Mouse (Mus musculus) monocyte, adult 5-6 weeks (primary cell): ENCODE data around the gene Pkp2. TPM values are rescaled to one million over a fixed set of nuclear protein-coding genes. Genes with fewer than 3 reads are reported as not detected.
A peak's percentile ranks its signal among the peaks of the same experiment; 100 is the strongest.

Source experiments
- ATAC-seq: fragments of 153-309, 156-312 bp; replicated peaks from 2 replicates; pipeline ENCODE4 v1.8.0; 2017; ENCODE audit warnings: mild to moderate bottlenecking; ENCODE audit not compliant: low TSS enrichment, insufficient number of reproducible peaks, severe bottlenecking, poor library complexity, low FRiP score
- total RNA-seq: library from RNA; stranded (forward); fragments of 200-1000, 200-491, 200-594 nt; gene quantifications from 3 replicates; pipeline ENCODE4 v1.2.3, GENCODE M21; 2017

The Pkp2 gene
- total RNA-seq, 1 experiment from 2014 or later, result 1.7 TPM

DNA sequence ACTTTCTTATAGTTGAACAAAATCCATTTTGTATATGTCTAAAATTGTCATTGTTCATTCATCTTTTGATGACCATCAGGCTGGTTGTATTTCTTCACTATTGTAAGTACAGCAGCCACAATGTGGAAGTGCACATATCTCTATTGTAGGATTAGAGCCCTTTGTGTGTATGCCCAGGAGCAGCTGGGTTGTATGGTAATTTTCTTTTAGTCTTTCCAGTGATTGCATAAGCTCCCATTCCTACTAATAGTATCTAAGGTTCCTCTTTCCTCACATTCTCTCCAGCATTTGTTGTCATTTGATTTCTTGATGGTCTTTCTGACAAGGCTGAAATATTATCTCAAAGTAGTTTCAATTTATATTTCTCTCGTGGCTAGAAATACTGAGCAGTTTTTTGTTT, 42.1 kb downstream of the Pkp2 start:
- ATAC-seq, result no peak

DNA sequence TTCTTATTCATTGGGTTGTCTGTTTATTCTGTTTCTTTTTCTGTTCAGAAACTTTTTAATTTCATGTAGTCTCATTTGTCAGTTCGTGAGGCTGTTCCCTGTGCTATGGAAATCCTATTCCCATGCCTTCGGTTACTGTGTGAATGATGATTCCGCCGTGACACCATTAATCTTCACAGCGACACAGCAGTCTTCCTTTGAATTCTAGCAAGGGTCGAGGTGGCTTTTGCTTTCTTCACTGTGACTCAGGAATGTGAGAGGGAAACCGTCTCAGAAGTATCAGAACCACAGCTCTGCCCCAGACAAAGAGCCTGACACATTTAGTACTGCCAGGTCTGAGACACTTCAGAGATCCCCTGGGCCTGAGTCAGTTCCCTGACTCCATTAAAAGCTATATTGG, 42.8 kb downstream of the Pkp2 start:
- ATAC-seq, result no peak

DNA sequence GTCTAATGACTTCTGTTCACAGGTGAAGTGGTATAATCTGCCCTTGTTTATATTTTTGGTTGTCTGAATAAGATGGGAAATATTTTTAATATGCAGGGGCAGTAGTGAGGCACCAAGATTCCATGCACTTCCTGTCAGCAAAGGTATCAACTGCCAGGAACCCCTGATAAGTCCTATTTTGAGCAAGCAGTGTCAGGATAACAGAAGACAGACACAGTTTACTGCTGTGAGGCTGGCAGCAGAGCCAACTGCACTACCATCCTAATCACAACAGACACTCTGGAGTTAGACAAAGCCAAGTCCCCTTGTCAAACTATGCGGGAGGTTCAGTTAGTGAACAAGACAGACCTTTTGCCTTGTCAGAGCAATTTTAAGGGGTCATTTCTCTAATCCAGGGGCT, 43.6 kb downstream of the Pkp2 start:
- ATAC-seq, result no peak

DNA sequence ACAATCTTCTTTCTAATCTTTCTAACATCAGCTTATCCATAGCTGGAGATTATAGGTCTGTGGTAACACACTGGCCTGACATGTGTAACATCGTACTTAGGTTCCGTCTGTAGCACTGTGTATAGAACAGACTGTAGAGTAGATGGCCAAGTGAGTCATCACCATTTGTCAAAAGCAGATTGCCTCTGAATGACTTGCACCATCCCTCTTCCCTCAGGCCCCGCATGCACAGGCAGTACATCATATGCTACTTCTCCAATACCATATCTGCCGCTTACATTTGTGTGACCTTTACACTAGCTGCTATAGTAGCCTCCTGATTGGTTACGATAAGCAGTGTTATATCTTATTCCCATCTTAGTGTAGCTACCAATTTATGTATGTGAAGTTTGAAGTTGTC, 47.8 kb downstream of the Pkp2 start:
- ATAC-seq, result no peak

DNA sequence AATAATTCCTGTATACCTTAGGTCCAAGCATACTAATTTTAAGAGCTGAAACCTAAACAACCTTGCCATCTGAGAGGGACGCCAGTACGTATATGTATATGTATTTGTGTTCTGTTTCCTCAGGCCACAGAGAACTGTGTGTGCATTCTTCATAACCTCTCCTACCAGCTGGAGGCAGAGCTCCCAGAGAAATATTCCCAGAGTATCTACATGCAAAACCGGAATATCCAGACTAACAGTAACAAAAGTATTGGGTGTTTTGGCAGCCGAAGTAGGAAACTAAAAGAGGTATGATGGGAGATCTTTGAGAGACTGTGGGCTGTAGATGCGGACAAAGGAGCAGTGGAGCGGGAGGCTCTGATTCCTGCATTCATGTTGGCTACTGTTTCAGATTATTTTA, 48.4 kb downstream of the Pkp2 start:
- ATAC-seq, result no peak

DNA sequence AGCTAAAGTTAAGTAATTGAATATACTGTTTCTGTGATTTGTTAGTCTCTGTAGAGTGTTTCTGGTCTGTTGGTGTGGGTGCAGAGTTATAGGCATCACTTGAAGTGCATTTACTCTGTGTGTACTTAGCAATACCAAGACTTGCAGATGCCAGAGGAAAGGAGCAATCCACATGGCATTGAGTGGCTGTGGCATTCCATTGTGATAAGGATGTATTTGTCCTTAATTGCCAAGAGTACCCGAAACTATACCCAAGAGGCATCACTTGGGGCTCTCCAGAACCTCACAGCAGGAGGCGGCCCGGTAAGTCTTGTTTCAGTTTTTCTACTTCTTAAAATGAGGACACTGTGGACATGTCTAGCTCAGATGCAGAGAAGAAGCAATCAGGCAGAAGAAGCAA, 49.3 kb downstream of the Pkp2 start:
- ATAC-seq, result no peak

DNA sequence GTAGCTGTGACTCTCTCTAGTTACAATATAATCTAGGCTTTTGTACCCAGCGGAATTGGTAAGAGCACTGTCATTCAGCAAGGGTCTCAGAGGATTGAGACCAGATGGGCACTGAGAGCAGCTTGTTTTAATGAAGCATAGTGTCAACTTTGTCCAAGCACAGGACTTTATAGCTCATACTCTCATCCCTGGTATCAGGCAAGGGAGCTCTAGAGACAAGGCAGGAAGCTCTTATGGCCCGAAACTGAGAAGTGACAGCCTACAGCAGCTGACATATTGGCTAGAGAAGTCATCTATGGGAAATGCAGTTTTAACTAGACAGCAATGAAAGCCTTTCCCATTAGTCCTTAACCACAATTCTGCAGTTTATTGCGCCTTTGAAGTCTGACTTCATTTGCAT, 59.9 kb downstream of the Pkp2 start:
- ATAC-seq, result no peak

DNA sequence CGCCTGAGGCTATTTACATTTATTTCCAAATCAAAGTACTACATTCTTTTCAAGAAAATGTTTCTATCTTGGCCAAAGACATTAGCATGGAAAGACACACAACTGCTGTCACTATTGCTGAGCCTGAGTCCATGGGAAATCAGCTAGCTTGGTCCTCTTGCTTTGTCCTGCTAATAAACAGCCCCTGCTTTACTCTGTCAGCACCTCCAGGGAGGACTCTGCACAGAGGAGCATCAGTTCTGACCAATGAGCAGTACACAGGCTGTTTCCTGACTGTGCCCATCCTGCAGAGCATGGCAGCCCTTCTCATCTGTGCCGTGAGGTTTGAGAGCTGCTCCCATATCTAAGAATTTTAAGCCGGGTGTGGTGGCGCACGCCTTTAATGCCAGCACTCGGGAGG, 60.6 kb downstream of the Pkp2 start:
- ATAC-seq, result no peak

DNA sequence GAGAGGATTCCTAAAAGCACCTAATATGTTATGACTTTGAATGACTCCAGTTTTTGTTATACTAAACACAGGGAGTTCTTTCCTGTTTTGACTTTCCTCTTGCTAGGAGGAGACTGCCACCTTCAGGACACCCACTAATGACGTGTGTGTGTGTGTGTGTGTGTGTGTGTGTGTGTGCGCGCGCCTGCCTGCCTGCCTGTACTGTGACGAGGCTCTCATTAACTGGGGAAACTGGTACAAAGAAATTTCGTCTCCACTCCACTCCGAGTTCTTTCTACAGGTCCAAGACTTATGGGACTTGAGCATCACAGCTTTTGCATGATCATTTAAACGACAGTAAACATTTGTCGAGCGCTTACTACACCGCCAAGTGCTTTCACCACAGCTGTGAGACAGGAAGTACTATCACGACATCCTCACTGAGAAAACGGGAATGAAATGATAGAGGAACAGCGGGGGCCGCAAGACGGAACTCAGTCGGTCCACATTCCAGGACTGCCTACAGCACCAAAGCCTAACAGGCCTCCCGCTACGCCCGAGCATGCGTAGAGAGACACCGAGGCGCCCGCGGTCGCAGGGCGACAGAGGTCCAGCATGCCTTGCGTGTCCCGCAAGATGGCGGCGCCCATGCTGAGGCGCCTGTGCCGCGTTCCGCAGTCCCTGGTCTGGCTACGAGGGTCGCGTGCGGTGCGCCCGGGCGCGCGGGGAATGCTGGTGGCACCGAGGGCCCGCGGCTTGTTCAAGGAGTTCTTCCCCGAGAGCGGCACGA, 89.4 kb downstream of the Pkp2 start, which contains the start of gene Yars2:
Gene Yars2, plus strand, starts transcription at position 597 of the 769 bp plus-strand sequence.
- peak; percentile 97 for ATAC-seq

DNA sequence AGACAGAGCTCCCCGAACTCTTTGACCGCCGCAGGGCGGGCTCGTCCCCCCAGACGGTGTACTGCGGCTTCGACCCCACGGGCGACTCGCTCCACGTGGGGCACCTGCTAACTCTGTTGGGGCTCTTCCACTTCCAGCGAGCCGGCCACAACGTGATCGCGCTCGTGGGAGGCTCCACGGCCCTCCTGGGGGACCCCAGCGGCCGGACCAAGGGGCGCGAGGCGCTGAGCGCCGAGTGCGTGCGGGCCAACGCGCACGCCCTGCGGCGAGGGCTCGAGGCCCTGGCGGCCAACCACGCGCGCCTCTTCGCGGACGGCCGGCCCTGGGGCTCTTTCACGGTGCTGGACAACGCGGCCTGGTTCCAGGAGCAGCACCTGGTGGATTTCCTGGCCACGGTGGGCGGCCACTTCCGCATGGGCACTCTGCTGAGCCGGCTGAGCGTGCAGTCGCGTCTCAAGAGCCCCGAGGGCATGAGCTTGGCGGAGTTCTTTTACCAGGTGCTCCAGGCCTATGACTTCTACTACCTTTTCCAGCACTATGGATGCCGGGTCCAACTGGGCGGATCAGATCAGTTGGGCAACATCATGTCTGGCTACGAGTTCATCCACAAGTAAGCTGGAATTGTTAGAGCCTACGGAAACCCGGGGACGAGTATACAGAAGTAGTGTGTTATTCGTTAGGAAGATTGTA, 90.2 kb downstream of the Pkp2 start:
- no peak for ATAC-seq

DNA sequence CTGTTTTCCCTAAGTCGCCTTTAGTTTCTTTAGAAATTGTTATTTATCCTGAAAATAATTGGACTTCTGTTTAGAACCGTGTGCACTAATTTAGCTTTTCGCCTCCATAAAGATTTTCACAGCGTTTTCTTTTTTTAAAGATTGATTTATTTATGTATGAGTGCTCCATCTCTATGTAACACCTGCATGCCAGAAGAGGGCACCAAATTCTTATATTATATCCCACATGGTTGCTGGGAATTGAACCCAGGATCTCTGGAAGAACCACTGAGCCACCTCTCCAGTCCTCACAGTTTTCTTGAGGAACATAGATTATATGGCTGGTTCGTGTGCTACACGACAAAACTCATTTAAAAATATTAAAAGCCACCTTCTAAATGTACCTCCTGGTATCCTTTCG, 90.8 kb downstream of the Pkp2 start:
- no peak for ATAC-seq

DNA sequence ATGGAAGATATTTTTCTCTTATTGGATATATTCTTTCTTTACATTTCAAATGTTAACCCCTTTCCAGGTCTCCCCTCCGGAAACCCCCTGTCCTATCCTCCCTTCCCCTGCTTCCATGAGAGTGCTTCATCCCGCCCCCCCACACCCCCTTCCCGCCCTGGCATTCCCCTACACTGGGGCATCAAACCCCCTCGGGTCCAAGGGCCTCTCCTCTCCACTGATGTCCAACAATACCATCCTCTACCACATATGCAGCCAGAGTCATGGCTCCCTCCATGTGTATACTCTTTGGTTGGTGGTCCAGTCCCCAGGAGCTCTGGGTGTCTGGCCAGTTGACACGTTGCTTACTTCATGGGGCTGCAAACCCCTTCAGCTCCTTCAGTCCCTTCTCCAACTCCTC, 98.2 kb downstream of the Pkp2 start:
- ATAC-seq, result no peak

Other genes starting within 250 kb of the Pkp2 start
- 4.9 to 16.2 TPM (median 8.0 TPM) in 3 replicates for gene Yars2, start 89.6 kb downstream of the Pkp2 start, total RNA-seq
- 45.5 to 79.9 TPM (median 51.2 TPM) in 3 replicates for gene Dnm1l, start 145.6 kb downstream of the Pkp2 start, total RNA-seq